Mouse (Mus musculus) heart, embryonic 13.5 days (tissue): ENCODE measurements around the gene Pnldc1. TPM values are rescaled to one million over a fixed set of nuclear protein-coding genes. Genes with fewer than 3 reads are reported as not detected.

Experiments
- ATAC-seq: fragments of 200-750 bp; cut with Nextera tagmentation; 2 replicates; pipeline ENCODE4 v1.8.0; 2017; ENCODE audit warnings: moderate TSS enrichment; ENCODE audit not compliant: insufficient number of reproducible peaks, low FRiP score, low TSS enrichment; ENCODE audit errors: extremely low read depth
- H3K27ac ChIP-seq: fragments of 300-500 bp; sonication (generic); replicated peaks from 2 replicates; pipeline ENCODE4 v1.5.1; 2015; ENCODE audit warnings: moderate library complexity, mild to moderate bottlenecking, inconsistent platforms
- H3K27me3 ChIP-seq: fragments of 300-500 bp; sonication (generic); replicated peaks from 2 replicates; pipeline ENCODE4 v1.6.1; 2015; ENCODE audit warnings: mild to moderate bottlenecking, inconsistent platforms
- H3K36me3 ChIP-seq: fragments of 300-500 bp; sonication (generic); 2 replicates; pipeline ENCODE4 v1.6.1; 2015; ENCODE audit warnings: mild to moderate bottlenecking, inconsistent platforms
- H3K4me1 ChIP-seq: fragments of 300-500 bp; sonication (generic); 2 replicates; pipeline ENCODE4 v1.6.1; 2015; ENCODE audit warnings: inconsistent platforms
- H3K4me2 ChIP-seq: fragments of 300-500 bp; sonication (generic); 2 replicates; pipeline ENCODE4 v1.6.1; 2015; ENCODE audit warnings: inconsistent platforms, mild to moderate bottlenecking, moderate library complexity
- H3K4me3 ChIP-seq: fragments of 300-500 bp; sonication (generic); 2 replicates; pipeline ENCODE4 v1.5.1; 2015; ENCODE audit warnings: moderate library complexity, mild to moderate bottlenecking, inconsistent platforms
- H3K9ac ChIP-seq: fragments of 300-500 bp; sonication (generic); 2 replicates; pipeline ENCODE4 v1.6.1; 2015; ENCODE audit warnings: inconsistent platforms, mild to moderate bottlenecking, moderate library complexity
- H3K9me3 ChIP-seq: fragments of 300-500 bp; sonication (generic); 2 replicates; pipeline ENCODE4 v1.6.1; 2016; ENCODE audit warnings: inconsistent platforms
- WGBS: fragments of 180-500 bp; shearing (Covaris S2); methylation state at CpG from one replicate; pipeline ENCODE4 v1.1.7; 2015; ENCODE audit warnings: mixed read lengths; 5-methylcytosine and 5-hydroxymethylcytosine counted together
- polyA plus RNA-seq: library from polyadenylated mRNA; unstranded; fragments of >200 nt; fragmentation: Nextera tagmentation; extraction: Ambion mirVana; gene quantifications from 2 replicates; pipeline ENCODE4 v1.2.1, GENCODE M21; 2015

Pnldc1 gene
- polyA plus RNA-seq, 1 experiment from 2014 or later = 1.0 TPM

- H3K4me1 ChIP-seq = peaks cover 14% of the 10 kb centered on the region
- H3K9ac ChIP-seq = no peak within 1 kb of the TSS
- peaks cover 23% of the 10 kb centered on the region for H3K27me3 ChIP-seq
- 72% methylated on average over 5 of the region's 5 CpGs for WGBS
- no peak for ATAC-seq
- no peak within 1 kb of the TSS for H3K27ac ChIP-seq
- H3K9me3 ChIP-seq = no peaks in the 10 kb centered on the region
- H3K4me2 ChIP-seq = no peak within 1 kb of the TSS
- no peaks in the 10 kb centered on the region for H3K36me3 ChIP-seq
- no peak within 1 kb of the TSS for H3K4me3 ChIP-seq
Observed at GRCm38 (mm10) chr17:12875734-12876133, 34.3 kb downstream of the Pnldc1 start, which contains the start of gene Mrgprh. Mrgprh (plus strand) TSS chr17:12876034.

GRCm38 (mm10) chr17:12872275-12873028 lies 37.6 kb downstream of the Pnldc1 start:
- Histone ChIP-seq H3K36me3 (no peaks in the 10 kb centered on the region), H3K9ac (no peak overlapping the region), H3K9me3 (no peaks in the 10 kb centered on the region), H3K4me3 (no peak overlapping the region), H3K4me1 (peaks cover 23% of the 10 kb centered on the region), H3K27me3 (peaks cover 23% of the 10 kb centered on the region), H3K4me2 (no peak overlapping the region), H3K27ac (no peak overlapping the region)
- WGBS = 65% methylated on average over 16 of the region's 16 CpGs
- ATAC-seq = no peak

GRCm38 (mm10) chr17:12868640-12869039 lies 41.4 kb downstream of the Pnldc1 start:
- Histone ChIP-seq H3K27ac (0 out of 2 replicates have a peak overlapping the region, but pooled peaks have one; percentile 48), H3K4me2 (no peak overlapping the region), H3K9me3 (no peaks in the 10 kb centered on the region), H3K4me1 (peaks cover 27% of the 10 kb centered on the region), H3K36me3 (no peaks in the 10 kb centered on the region), H3K4me3 (no peak overlapping the region), H3K27me3 (peaks cover 23% of the 10 kb centered on the region), H3K9ac (no peak overlapping the region)
- WGBS = 10% methylated on average over 4 of the region's 4 CpGs
- no peak for ATAC-seq

GRCm38 (mm10) chr17:12868043-12868442 lies 42.0 kb downstream of the Pnldc1 start, which contains the start of gene Mas1:
Mas1 (minus strand) TSS chr17:12868143.
- peaks cover 23% of the 10 kb centered on the region for H3K4me1 ChIP-seq
- WGBS = 34% methylated on average over 2 of the region's 2 CpGs
- H3K4me3 ChIP-seq = no peak within 1 kb of the TSS
- peak within 1 kb of the TSS; percentile 61 for H3K27ac ChIP-seq
- H3K36me3 ChIP-seq = no peaks in the 10 kb centered on the region
- no peak within 1 kb of the TSS for H3K9ac ChIP-seq
- H3K9me3 ChIP-seq = no peaks in the 10 kb centered on the region
- H3K4me2 ChIP-seq = 0 out of 2 replicates have a peak within 1 kb of the TSS, but pooled peaks have one; percentile 19
- peaks cover 23% of the 10 kb centered on the region for H3K27me3 ChIP-seq
- no peak for ATAC-seq

- H3K4me2 ChIP-seq = 0 out of 2 replicates have a peak overlapping the region, but pooled peaks have one; percentile 19
- H3K4me3 ChIP-seq = no peak overlapping the region
- no peak overlapping the region for H3K9ac ChIP-seq
- no peaks in the 10 kb centered on the region for H3K36me3 ChIP-seq
- no peak for ATAC-seq
- no peaks in the 10 kb centered on the region for H3K9me3 ChIP-seq
- H3K27ac ChIP-seq = peak overlapping the region; percentile 61
- H3K4me1 ChIP-seq = peaks cover 23% of the 10 kb centered on the region
- WGBS = 45% methylated on average over 10 of the region's 10 CpGs
- H3K27me3 ChIP-seq = peaks cover 15% of the 10 kb centered on the region; the same call in 1 of the 2 replicates
Observed at GRCm38 (mm10) chr17:12866853-12867252, 43.2 kb downstream of the Pnldc1 start.

GRCm38 (mm10) chr17:12865407-12865806 lies 44.6 kb downstream of the Pnldc1 start:
- ATAC-seq = no peak
- H3K4me3 ChIP-seq = no peak overlapping the region
- no peaks in the 10 kb centered on the region for H3K9me3 ChIP-seq
- WGBS = 46% methylated on average over 3 of the region's 3 CpGs
- no peak overlapping the region for H3K4me2 ChIP-seq
- H3K27ac ChIP-seq = no peak overlapping the region
- no peaks in the 10 kb centered on the region for H3K36me3 ChIP-seq
- 0 out of 2 replicates have a peak, but pooled peaks cover 5% of the 10 kb centered on the region for H3K27me3 ChIP-seq
- peaks cover 23% of the 10 kb centered on the region for H3K4me1 ChIP-seq
- H3K9ac ChIP-seq = no peak overlapping the region

GRCm38 (mm10) chr17:12864111-12864510 lies 45.9 kb downstream of the Pnldc1 start:
- H3K4me3 ChIP-seq = no peak overlapping the region
- H3K9ac ChIP-seq = no peak overlapping the region
- H3K4me1 ChIP-seq = peaks cover 22% of the 10 kb centered on the region
- H3K4me2 ChIP-seq = no peak overlapping the region
- 0 out of 2 replicates have a peak, but pooled peaks cover 5% of the 10 kb centered on the region for H3K27me3 ChIP-seq
- no peak for ATAC-seq
- no peak overlapping the region for H3K27ac ChIP-seq
- H3K9me3 ChIP-seq = no peaks in the 10 kb centered on the region
- H3K36me3 ChIP-seq = no peaks in the 10 kb centered on the region

- Histone ChIP-seq H3K27ac (no peak overlapping the region), H3K9ac (no peak overlapping the region), H3K4me2 (no peak overlapping the region), H3K27me3 (0 out of 2 replicates have a peak, but pooled peaks cover 5% of the 10 kb centered on the region), H3K4me1 (no peaks in the 10 kb centered on the region), H3K4me3 (no peak overlapping the region), H3K9me3 (no peaks in the 10 kb centered on the region; the same call in 1 of the 2 replicates), H3K36me3 (no peaks in the 10 kb centered on the region)
- WGBS = 72% methylated on average over 8 of the region's 8 CpGs
- no peak for ATAC-seq
Observed at GRCm38 (mm10) chr17:12859006-12859520, 51.0 kb downstream of the Pnldc1 start.

GRCm38 (mm10) chr17:12858072-12858471 lies 52.0 kb downstream of the Pnldc1 start:
- 44% methylated on average over 4 of the region's 4 CpGs for WGBS

GRCm38 (mm10) chr17:12857395-12857794 lies 52.6 kb downstream of the Pnldc1 start:
- Histone ChIP-seq H3K36me3 (no peaks in the 10 kb centered on the region), H3K27ac (no peak overlapping the region), H3K4me1 (no peaks in the 10 kb centered on the region), H3K4me3 (no peak overlapping the region), H3K9me3 (no peaks in the 10 kb centered on the region; the same call in 1 of the 2 replicates), H3K9ac (no peak overlapping the region), H3K4me2 (no peak overlapping the region), H3K27me3 (0 out of 2 replicates have a peak, but pooled peaks cover 3% of the 10 kb centered on the region)
- 42% methylated on average over 3 of the region's 3 CpGs for WGBS
- no peak for ATAC-seq

More at GRCm38 (mm10) chr17:12858072-12858471, 52.0 kb downstream of the Pnldc1 start:
- H3K4me1 ChIP-seq = no peaks in the 10 kb centered on the region
- no peak for ATAC-seq
- no peaks in the 10 kb centered on the region; the same call in 1 of the 2 replicates for H3K9me3 ChIP-seq
- no peak overlapping the region for H3K4me3 ChIP-seq
- H3K9ac ChIP-seq = no peak overlapping the region
- no peak overlapping the region for H3K4me2 ChIP-seq
- H3K27ac ChIP-seq = no peak overlapping the region
- no peaks in the 10 kb centered on the region for H3K36me3 ChIP-seq
- H3K27me3 ChIP-seq = 0 out of 2 replicates have a peak, but pooled peaks cover 3% of the 10 kb centered on the region

GRCm38 (mm10) chr17:12854386-12854785 lies 55.6 kb downstream of the Pnldc1 start:
- Histone ChIP-seq H3K27ac (no peak overlapping the region), H3K4me3 (no peak overlapping the region), H3K36me3 (no peaks in the 10 kb centered on the region), H3K9ac (no peak overlapping the region), H3K27me3 (0 out of 2 replicates have a peak, but pooled peaks cover 3% of the 10 kb centered on the region), H3K4me2 (no peak overlapping the region), H3K9me3 (no peaks in the 10 kb centered on the region; the same call in 1 of the 2 replicates), H3K4me1 (0 out of 2 replicates have a peak, but pooled peaks cover 3% of the 10 kb centered on the region)
- WGBS = 91% methylated on average over 11 of the region's 11 CpGs
- no peak for ATAC-seq
